Mouse (Mus musculus) testis, adult 2 months (tissue): ENCODE results near the gene Hk1. TPM values are rescaled to one million over a fixed set of nuclear protein-coding genes. Genes with fewer than 3 reads are reported as not detected.

ENCODE experiments used
- H3K27ac ChIP-seq: fragments of 200-500 bp; 2 replicates; pipeline ENCODE4 v1.5.1; 2012; ENCODE audit warnings: low read depth, low read length; ENCODE audit not compliant: control insufficient read depth, insufficient read depth
- H3K27me3 ChIP-seq: fragments of 200-500 bp; 2 replicates; pipeline ENCODE4 v1.6.1; 2012; ENCODE audit warnings: mild to moderate bottlenecking, low read length, moderate library complexity; ENCODE audit not compliant: control insufficient read depth, insufficient read depth
- H3K36me3 ChIP-seq: fragments of 200-500 bp; 2 replicates; pipeline ENCODE4 v1.6.1; 2012; ENCODE audit warnings: mild to moderate bottlenecking, low read length; ENCODE audit not compliant: control insufficient read depth, insufficient read depth
- H3K4me1 ChIP-seq: fragments of 200-500 bp; 2 replicates; pipeline ENCODE4 v1.6.1; 2012; ENCODE audit warnings: low read length; ENCODE audit not compliant: control insufficient read depth, insufficient read depth
- H3K4me3 ChIP-seq: fragments of 200-500 bp; 2 replicates; pipeline ENCODE4 v1.5.1; 2012; ENCODE audit warnings: low read depth, mild to moderate bottlenecking, low read length, moderate library complexity, mixed read lengths; ENCODE audit not compliant: control insufficient read depth
- CTCF ChIP-seq: fragments of 200-500 bp; IDR thresholded peaks from 2 replicates; pipeline ENCODE4 v1.5.1; 2012; ENCODE audit warnings: low read depth, mild to moderate bottlenecking, inconsistent platforms, low read length, moderate library complexity; ENCODE audit not compliant: control insufficient read depth, insufficient read depth, insufficient replicate concordance
- POLR2A ChIP-seq: fragments of 200-500 bp; IDR thresholded peaks from 2 replicates; pipeline ENCODE4 v1.6.1; 2012; ENCODE audit warnings: low read depth, mild to moderate bottlenecking, inconsistent platforms, low read length, moderate library complexity; ENCODE audit not compliant: control insufficient read depth
- polyA plus RNA-seq: library from polyadenylated mRNA; depleted of rRNA; stranded (reverse); fragments of >200 nt; gene quantifications from 2 replicates; pipeline ENCODE4 v1.2.3, GENCODE M21; 2012; rRNA removed

The Hk1 gene
- 853 and 878 TPM in 2 replicates for polyA plus RNA-seq

DNA sequence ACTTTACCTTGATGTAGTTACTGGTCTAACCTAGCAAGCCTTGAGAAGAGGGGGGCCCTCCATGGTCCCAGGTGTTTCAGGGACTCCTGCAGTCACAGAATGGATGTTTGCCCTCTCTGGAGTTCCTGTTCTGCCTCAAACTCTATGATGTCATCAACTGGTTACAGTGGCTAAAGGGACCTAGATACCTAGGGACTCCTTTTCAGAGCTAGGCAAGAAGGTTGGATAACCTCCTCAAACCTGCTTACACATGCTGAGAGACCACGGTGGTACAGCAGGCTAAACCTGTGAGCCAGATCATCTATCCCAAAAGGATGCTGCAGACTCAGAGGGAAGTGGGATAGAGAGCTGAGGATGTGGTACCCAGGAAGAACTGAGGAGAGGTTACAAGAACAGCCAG, at the start of gene Hk1:
Hk1 (minus strand) TSS at position 101 of the 400 bp plus-strand sequence.
- TF ChIP-seq CTCF = no peak
- peak; percentile 27; the same call in 1 of the 2 replicates for TF ChIP-seq POLR2A
- peak within 1 kb of the TSS; percentile 73 for H3K4me3 ChIP-seq
- H3K27me3 ChIP-seq = no peaks in the 10 kb centered on the region
- H3K4me1 ChIP-seq = no peaks in the 10 kb centered on the region; the same call in 1 of the 2 replicates
- peak within 1 kb of the TSS; percentile 54; the same call in 1 of the 2 replicates for H3K27ac ChIP-seq
- no peaks in the 10 kb centered on the region for H3K36me3 ChIP-seq

DNA sequence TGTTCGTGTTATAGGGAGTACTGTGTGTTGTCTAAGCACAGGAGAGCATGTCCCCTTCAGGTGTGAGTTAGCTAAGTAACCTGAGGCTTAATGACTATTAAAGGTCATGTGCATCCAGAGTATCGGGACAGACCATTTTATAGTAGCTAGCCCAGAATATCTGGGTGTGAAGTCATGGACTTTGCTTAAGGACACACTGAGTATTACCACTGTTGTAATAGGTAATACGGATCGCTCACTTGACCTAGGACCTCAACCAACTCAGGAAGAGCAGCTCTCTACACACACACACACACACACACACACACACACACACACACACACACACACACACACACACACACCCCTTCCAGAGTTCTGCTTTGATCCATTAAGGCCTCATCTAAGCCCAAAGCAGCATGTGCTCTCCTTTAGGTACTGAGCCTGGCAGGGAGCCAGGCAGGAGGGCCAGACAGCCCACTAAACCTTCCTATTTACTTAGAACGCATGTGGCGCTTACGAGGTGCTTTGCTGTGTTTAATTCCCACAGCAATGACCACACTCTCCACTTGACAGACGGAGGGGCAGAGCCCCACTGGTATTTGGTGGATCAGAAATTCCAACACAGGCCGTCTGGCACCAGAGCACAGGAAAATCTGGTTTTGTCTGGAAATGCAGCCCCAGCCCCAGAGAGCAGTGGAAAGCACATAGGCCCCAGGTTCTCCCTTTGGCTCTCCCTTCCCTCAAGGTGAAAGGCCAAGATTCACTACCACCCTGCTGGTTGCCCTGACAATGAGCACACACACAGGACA, 45.6 kb upstream of the Hk1 start:
- Histone ChIP-seq H3K4me3 (no peak overlapping the region), H3K4me1 (no peaks in the 10 kb centered on the region), H3K36me3 (no peaks in the 10 kb centered on the region; the same call in 1 of the 2 replicates), H3K27me3 (no peaks in the 10 kb centered on the region), H3K27ac (no peak overlapping the region)
- no peak for TF ChIP-seq POLR2A
- TF ChIP-seq CTCF = no peak

DNA sequence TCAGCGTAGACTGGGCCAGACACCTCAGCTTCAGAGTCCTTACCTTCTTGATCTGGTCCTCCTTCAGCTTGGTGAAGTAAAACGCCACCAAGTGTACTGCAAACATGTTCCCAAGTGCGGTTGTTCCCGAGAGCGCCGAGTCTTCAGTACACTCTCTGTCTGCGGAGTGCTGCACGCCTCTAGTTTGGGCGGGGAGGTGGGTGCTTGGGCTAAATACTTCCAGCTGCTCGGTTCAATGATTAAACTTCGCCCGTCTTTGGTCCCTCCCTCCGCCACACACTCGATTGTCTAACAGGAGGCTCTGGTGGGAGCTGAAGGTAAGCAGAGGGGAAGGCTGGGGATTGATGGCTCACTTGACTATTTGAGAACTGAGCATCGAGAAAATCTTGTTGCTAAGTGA, 42.5 kb upstream of the Hk1 start, which contains the start of gene Hkdc1:
Hkdc1 (minus strand) TSS at position 237 of the 400 bp plus-strand sequence.
- Histone ChIP-seq H3K36me3 (no peaks in the 10 kb centered on the region), H3K27me3 (no peaks in the 10 kb centered on the region), H3K4me1 (no peaks in the 10 kb centered on the region), H3K27ac (no peak within 1 kb of the TSS), H3K4me3 (no peak within 1 kb of the TSS)
- TF ChIP-seq CTCF (no peak), POLR2A (no peak)

DNA sequence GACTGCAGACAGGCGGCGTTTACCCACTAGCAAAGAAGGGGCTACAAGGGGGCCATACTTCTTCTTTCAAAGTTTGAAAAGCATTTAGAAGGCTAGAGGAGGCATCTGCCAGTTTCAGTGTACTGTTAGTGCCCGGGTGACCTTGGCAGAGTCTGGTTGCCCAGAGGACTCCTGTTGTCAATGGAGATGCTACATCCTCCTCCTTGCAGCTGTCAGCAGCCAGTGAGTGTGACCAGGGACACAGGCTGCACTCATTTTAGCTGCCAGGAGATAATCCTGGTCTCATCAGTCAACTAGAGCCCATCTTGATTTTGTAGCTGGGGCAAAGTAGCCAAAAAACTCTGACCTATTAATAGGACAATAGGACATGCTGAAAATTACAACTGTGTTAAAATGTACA, 41.4 kb upstream of the Hk1 start:
- Histone ChIP-seq H3K36me3 (no peaks in the 10 kb centered on the region), H3K27ac (no peak overlapping the region)

DNA sequence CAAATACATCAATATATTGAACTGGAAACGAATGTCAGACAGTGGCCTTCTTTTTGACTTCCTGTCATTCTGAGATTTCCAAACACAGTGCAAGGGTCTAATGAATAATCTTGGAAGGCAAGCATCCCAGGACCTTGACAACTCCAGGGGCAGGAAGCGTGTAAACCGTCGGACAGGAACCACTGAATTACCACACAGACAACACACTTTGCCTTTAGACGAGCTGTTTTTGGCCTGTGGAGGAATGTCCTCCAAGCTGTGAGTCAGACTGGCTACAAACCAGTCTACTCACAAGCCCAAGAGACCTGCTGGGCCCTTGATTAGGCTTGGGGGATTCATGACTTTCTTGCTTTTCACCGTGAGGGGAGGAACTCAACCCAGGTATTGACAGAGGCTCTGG, 40.7 kb upstream of the Hk1 start:
- H3K27me3 ChIP-seq = no peaks in the 10 kb centered on the region
- H3K4me3 ChIP-seq = no peak overlapping the region
- no peak overlapping the region for H3K27ac ChIP-seq
- H3K36me3 ChIP-seq = no peaks in the 10 kb centered on the region
- TF ChIP-seq CTCF (no peak), POLR2A (no peak)
- H3K4me1 ChIP-seq = no peaks in the 10 kb centered on the region

More for the DNA sequence above, 41.4 kb upstream of the Hk1 start:
- Histone ChIP-seq H3K4me3 (no peak overlapping the region), H3K27me3 (no peaks in the 10 kb centered on the region), H3K4me1 (no peaks in the 10 kb centered on the region)
- TF ChIP-seq CTCF = no peak
- no peak for TF ChIP-seq POLR2A

DNA sequence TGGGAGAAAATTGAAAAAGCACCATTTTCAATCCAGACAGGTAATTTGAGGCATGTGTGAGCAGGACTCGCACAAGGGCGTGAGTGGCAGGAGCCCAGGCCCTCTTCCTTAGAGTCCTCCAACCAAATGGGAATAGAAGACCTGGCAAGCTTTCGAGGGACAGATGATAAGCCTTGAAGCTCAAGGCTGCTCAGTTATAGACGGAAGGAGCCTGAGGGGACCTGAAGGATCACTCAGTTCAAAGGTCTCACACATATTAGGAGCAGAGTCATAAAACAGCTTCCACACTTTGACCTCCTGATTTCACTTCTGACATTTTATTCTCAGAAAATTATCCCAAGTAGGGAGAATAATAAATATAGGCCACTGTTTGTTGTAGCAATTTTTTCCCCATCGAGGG, 39.7 kb upstream of the Hk1 start:
- Histone ChIP-seq H3K27ac (no peak overlapping the region), H3K4me3 (no peak overlapping the region), H3K36me3 (no peaks in the 10 kb centered on the region), H3K27me3 (no peaks in the 10 kb centered on the region), H3K4me1 (no peaks in the 10 kb centered on the region)
- no peak for TF ChIP-seq POLR2A
- TF ChIP-seq CTCF = no peak

DNA sequence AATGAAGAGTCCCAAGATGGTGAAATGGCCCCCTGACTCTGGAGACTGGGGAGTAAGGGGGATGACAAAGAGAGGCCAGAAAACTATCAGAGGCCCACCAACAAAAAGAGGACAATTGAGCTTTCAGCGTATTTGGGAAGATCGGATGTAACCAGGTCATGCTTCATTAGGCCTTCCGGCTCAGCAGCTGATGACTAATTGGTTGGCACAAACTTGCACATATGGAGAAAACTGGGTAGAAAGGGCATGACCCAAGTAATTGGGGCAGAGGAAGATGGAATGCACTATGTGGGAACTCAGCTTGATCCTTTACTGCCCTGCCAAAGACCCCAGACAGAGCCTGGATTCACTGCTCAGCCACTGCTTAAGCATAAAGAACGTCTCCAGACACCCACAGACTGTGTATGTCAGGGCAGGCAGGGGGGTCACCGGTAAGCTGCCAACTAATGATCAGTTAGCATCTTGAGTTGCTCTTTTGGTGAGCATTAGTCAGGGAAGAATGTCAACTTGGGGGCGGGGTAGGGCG, 39.2 kb upstream of the Hk1 start:
- TF ChIP-seq CTCF (no peak), POLR2A (no peak)
- H3K27ac ChIP-seq = no peak overlapping the region
- no peaks in the 10 kb centered on the region for H3K36me3 ChIP-seq
- H3K4me3 ChIP-seq = no peak overlapping the region
- H3K27me3 ChIP-seq = no peaks in the 10 kb centered on the region
- H3K4me1 ChIP-seq = no peaks in the 10 kb centered on the region
